Mouse (Mus musculus) thymus, adult 2 months (tissue): ENCODE data around the gene Secisbp2.
A peak's percentile ranks its signal among the peaks of the same experiment; 100 is the strongest.

Experiments used
- CTCF ChIP-seq: fragments of 200-500 bp; IDR thresholded peaks from 2 replicates; pipeline ENCODE4 v1.5.1; 2012; ENCODE audit warnings: mild to moderate bottlenecking, control low read depth, low read length, moderate library complexity, borderline replicate concordance; ENCODE audit not compliant: control insufficient read depth, poor library complexity, insufficient read depth; ENCODE audit errors: extremely low read depth
- POLR2A ChIP-seq: fragments of 200-500 bp; IDR thresholded peaks from 2 replicates; pipeline ENCODE4 v1.6.1; 2012; ENCODE audit warnings: mild to moderate bottlenecking, low read length, control low read depth, moderate library complexity; ENCODE audit not compliant: control insufficient read depth, poor library complexity, insufficient read depth; ENCODE audit errors: extremely low read depth

DNA sequence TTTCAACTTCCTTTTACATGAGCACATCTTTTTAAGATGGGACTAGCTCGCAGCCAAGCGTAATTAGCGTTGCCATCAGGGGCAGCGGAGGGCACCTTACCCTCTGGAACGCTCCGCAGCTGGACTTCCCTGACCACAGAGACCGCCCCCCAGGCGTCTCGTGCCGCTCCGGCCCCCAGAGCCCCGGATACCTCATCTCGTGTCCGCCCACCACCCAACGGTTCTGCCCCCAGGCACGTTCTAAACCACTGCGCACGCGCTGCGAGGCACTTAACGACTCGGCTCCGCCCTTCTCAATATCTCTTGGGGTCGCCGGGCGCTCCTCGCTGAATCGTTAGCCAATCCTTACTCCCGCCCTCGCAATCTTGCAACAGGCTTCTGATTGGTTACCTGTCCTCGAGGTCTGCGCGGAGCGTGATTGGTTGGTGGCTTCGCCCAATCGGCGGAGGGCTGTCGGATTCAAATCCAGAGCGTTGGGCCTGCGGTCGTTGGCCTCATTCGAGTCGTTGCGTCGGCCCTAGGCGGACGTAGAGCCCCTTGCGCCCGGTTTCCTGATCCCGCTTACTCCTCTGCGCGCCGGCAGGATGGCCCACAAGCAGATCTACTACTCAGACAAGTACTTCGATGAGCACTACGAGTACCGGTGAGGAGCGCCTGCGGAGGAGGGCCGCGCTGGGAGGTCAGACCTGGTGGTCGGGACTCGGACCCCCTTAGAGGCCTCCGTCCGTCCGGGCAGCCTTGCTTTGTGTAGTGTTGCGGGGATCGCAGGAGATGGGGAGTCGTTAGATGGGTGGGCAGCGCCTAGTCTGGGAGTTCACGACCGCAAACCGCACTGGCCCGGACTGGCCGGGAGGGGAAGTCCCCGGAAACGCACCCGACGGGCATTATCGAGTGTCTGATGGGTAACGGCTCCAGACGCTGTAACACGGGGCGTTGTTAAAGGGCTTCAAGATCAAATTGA, 6.4 kb upstream of the Secisbp2 start, which contains the start of gene Cks2:
- TF ChIP-seq CTCF, result peak; percentile 56; the same call in 1 of the 2 replicates
- peak; percentile 69 for TF ChIP-seq POLR2A
